Mouse (Mus musculus): ENCODE results near the gene Anp32e.
A peak's percentile ranks its signal among the peaks of the same experiment; 100 is the strongest.
"Not testable (repeated sequence)": the region's sequence is repeated elsewhere in the genome, so short reads cannot be mapped to it uniquely, and the experiment has no call there.

Gene Anp32e

DNA sequence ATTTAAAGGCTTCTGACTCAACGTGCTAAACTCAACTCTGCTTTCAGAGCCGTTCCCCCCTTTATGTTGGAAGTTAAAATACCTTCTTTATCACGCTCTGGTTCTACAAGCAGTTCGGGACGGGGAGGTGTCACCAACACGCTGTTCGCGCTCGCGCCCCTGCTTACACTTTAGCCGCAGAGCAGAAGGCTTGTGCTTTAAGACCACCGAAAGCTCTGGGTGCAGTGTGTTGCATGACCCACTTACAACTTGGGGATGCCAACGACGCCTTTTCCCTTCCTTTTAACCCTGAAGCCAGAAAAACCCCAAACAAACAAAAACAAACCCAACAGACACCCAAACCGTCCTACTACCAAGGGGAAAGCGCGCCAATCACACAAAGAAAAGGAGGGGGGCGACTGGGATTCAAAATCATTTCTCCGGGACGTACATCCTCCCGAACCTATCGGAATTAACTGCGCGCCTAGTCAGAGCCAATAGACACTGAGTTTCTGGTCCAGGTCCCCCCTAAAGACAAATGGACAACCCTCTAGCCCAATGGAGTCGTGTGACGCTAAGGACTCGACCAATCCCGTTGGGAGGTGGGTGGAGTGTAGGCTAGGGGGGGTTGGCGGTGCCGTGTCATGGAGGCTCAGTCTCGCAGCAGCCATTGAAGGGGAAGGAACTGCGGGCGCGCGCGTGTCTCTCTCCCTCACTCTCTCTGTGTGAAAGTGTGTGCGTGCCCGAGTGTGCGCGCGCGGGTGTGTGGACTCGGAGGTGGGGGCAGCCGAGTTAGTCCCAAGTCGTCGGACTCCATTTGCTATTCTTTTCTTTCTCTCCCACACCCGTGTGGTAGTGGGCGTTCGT, at the start of gene Anp32e:
Gene Anp32e, plus strand, starts transcription at position 589 of the 846 bp plus-strand sequence.
- DNase-seq (ENCODE audit: low spot score) = peak; percentile 98

- peak; percentile 98 for DNase-seq (ENCODE audit: low spot score)
These were observed 46.8 kb upstream of the Anp32e start, which contains the start of gene Ciart for GRCm38 (mm10) chr3:95881979-95882815. Gene Ciart (minus strand): TSS chr3:95882251.

DNA sequence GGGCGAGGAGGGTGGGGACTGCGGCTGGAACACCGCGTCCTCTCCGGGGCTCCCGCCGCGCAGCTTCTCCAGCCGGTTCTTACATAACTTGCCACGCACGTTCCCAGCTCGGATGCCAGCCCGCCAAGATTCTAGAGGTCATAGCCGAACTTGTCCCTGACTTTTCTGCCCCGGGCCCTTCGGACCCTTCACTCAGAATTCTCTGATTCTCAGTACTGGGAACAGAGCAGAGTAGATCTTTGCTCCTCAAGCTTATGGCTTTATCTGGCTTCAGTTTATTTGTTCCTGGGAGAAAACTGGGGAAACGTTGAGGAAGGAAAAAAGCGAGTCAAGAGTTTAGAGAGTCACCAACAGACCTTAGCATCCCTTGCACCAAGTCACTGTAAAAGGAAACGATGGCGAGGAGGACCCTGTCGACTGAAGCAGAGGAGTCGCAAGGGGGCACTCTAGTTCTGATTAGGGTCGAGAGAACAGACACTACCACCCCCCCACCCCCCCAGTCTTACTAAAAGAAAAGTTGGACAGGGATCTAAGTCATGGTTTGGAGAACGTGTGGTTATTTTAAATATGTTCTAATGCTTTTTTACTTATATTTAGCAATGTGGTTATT, 46.1 kb upstream of the Anp32e start:
- peak; percentile 90 for DNase-seq (ENCODE audit: low spot score)

DNA sequence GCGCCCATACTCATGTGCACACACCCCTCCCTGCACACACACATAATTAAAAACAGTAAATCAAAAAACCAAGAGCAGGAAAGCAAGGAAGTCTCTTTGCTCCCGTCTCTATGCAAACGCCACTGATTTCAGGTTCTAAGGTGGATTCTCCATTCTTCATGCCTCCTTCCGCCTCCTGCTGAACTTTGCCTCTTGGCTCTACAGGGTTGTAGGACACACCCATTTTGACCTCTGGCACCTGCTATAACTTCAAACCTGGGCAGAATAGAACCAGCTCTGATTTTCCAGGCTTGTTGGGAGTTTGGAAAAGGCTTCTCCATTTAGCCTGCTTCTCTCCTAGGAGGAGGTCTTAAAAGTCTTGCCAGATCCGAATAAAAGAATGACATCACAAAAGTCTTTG, 44.6 kb upstream of the Anp32e start:
- no peak for DNase-seq (ENCODE audit: low spot score)

GRCm38 (mm10) chr3:95887596-95887995, 41.5 kb upstream of the Anp32e start:
- DNase-seq (ENCODE audit: low spot score) = no peak

DNA sequence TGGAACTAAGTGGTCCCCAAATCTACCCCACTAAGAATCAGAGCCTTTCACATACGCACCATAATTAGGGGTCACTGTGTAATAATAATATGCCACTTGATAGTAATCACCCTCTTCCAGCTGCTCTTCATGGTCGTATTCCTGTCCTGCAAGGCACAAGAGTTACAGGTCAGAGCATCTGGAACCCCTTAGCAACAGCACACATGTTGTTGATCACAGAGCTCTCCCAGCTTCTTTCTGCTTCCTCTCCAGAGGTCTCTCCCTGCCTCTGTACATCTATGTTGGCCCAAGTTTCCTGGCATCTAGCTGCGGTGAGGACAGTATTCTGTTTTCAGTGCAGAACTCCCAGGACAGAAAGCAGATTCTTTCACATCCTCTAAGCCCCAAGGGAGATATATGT, 39.4 kb upstream of the Anp32e start:
- no peak for DNase-seq (ENCODE audit: low spot score)

DNA sequence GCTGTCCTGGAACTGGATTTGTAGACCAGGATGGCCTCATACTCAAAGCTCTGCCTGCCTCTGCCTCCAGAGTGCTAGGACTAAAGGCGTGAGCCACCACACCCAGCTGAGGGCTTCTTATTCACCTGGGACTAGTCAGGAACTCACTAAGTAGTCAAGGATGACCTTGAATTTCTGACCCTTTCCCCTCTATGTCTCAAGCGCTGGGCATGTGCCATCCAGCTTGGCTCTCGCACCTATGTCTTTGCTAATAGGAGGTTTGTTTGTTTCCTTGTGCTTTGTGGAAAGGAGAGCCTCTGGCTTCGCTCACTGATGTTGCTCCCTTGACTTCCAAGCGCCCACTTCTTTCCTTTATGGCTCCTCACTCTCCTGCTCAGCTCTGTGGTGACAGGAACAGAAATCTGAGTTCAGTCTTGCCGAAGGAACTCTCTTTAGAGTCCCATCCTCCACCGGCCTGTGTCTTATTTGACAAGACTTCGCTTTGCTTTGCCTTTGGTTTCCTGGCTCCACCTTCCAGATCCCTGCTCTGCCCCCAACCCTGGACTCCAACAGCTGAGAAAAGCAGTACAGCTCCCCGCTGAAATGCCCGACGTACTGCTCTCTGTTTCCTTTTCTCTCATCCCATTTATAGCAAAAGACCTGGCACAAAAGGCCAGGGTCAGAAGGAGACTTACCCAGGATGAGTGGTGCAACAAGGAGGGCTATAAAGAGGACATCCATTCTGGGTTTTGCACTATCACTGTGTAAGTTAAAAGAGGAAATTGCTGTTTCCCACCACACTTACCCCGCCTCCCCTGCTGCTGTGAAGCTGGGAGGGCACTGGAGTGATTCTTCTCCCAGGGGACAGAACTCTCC, 37.6 kb upstream of the Anp32e start, which contains the start of gene BC028528:
Gene BC028528, minus strand, starts transcription at position 795 of the 855 bp plus-strand sequence.
- DNase-seq (ENCODE audit: low spot score) = no peak

DNA sequence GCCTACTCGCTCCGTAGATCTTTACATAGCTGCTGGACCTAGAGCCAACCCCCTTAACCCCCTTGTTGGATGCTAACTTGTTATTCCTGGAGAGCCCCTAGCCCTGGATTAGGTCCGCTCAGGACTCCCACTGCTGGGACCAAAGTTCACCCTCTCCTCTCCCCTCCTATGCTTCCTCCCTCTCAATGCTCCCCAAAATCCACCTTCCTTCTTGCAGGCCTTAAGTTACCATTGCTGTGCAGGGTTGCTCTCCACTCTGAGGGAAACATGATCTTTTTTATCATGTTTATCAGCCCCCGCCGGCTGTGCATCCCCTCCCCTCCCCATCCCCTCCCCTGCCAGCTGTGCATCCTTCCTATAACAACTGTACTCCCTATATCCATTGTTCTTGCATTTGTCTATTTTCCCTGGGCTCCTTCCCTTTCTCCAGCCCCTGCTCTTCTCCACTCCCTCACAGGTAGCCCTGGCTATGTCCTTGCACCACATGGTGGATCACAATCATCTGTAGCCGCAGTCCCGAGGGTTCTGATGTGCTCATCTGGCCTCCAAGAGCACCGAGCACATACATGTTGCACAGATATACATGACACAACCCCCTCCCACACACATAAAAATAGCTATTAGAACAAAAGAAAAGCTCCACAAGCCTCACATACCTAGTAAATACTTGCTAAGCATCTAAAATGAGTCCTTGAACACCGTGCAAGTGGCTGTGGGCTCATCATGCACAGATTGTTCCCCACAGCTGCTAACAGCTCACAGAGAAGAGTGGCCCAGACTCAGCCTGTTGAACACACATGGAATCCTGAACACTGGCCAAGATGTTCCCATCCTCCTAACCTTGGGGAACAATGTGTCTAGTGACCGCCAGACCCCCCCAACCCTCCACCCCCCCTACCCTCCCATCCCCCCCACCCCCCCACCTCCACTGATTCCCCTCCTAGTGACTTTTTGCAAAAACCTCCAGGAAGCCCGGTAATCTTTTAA, 36.7 kb upstream of the Anp32e start:
- no peak for DNase-seq (ENCODE audit: low spot score)

DNA sequence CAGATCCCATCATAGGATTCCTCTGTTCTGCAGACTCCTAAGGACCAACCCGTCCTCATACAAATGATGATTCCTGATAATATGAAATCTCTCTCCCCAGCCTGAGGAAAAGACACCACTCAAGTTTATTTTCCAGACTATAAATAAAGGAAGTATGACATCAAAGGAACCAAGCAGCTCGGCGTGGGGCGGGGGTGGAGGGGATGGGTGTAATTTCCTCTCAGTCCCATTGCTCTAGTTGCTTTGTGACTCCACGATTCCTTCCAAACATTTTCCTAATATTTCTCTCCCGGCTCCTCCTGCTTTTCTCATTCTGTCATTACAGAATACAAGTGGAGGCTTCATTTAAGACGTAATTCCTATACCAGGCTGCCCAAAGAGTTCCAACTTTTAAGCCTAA, 35.9 kb upstream of the Anp32e start:
- DNase-seq (ENCODE audit: low spot score) = no peak

- DNase-seq (ENCODE audit: low spot score) = peak; percentile 97
These were observed 35.3 kb upstream of the Anp32e start, which contains the start of gene Aph1a for GRCm38 (mm10) chr3:95893606-95894316. Gene Aph1a (plus strand): TSS chr3:95893969.

GRCm38 (mm10) chr3:95894317-95895160, 34.5 kb upstream of the Anp32e start:
- DNase-seq (ENCODE audit: low spot score) = peak; percentile 57

DNA sequence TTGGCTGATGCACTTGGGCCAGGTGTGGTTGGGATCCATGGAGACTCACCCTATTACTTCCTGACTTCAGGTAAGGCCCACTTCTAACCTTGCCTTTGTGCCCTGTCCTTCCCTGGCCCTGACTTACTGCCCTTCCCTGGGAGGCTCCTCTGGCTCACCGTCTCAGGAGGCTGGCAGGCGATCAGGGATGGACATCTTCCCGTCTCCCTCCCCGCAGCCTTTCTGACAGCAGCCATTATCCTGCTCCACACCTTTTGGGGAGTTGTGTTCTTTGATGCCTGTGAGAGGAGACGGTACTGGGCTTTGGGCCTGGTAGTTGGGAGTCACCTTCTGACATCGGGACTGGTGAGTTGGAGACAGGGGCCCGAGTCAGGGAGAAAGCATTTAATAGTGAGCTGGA, 33.5 kb upstream of the Anp32e start:
- not testable (repeated sequence) for DNase-seq (ENCODE audit: low spot score)

DNA sequence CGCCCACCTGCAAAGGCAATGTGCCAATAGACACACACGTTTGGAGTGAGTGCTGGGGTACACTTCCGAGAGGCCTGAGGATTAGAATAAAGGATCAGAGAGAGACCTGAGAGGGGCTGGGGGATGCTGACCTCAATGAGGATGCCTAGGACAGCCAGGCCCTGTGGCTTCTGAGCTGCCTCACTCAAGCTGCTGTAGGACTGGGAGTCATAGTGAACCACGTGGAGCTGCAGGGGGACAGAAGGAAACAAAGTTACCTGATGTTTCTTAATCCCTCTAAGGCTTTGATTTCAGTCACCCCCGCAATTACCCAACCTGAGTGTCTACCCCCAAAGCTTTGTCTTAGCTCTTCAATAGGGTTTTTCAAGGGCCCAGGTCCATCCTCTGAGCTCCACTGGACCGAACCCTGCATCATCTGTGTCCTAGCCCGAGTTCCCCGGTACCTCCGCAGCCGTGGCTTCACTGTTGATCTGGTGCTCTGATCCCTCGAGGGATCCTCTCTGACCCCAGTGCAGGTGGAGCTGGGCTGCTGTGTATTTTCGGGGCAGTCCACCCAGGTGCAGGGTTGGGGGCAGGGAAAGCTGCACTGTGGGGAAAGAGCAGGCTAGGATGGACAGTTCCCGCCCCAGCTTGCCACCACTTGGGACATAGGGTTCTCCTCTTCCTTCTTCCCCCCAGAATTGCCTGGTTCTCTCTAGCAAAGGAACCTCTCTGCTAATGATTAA, 29.1 kb upstream of the Anp32e start:
- DNase-seq (ENCODE audit: low spot score) = no peak

DNA sequence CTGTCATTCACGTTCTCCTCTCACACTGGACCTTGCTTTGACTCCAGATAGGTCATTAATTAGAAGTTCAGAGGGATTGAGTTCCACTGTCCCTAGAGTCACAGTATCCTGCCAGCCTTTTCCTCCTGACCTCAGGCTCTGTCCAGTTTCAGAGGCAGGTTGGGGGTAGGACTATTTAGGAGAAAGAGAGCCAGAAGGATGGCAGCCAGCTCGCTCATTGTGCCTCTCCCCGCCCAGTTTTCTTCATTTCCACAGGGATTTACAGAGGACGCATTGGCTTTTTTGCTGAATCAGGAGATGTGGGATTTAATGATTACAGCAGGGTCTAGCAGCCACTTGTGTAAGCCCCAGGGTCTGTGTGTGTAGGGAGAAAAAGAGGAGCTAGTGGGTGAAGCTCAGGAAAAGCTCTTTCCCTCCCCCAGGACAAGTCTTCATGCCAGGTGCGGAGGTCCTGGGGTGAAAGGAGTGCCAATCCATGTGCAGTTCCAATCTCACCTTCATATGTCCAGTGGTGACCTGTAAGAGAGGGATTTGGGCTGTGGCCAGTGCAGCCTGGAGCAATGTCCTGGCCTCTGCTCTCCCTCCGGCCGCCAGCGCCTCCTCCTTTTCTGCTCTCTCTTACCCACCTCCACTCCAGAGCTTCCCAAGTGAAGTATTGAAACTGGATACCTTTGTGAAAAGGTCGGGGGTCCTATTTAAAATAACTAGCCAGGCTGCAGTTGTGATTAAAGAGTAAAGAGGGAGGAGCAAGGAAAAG, 27.3 kb upstream of the Anp32e start:
- DNase-seq (ENCODE audit: low spot score) = no peak

DNA sequence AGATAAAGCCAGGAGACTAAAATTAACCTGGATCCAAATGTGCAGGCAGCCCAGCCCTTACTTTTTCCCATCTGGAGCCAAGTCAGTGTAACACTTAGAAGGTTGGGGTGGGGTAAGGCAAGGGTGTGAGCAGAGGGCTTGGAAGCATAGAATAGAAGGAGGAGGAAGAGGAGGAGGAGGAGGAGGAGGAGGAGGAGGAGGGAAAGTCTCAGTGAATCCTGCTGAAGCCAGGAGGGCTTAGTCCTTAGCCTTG, 26.7 kb upstream of the Anp32e start:
- no peak for DNase-seq (ENCODE audit: low spot score)

DNA sequence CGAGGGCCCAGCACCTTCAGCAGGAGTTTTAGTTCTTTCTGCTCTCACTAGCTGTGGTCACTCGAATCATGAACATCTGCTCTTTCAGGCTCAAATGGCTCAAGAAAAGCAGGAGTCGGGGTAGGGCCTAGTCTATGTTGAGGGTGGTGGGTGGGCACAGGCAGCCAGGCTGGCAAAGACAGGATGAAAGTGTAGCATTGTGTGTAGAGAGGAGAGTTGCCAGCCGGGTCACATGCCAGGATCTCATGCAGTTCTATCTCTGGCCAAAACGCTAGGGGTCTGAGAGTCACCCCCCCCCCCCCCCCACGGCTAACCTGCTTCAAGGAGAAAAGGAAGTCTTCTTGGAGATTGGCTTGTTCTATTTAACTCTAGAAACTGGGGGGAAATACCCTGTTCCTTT, 26.4 kb upstream of the Anp32e start:
- DNase-seq (ENCODE audit: low spot score) = no peak

DNA sequence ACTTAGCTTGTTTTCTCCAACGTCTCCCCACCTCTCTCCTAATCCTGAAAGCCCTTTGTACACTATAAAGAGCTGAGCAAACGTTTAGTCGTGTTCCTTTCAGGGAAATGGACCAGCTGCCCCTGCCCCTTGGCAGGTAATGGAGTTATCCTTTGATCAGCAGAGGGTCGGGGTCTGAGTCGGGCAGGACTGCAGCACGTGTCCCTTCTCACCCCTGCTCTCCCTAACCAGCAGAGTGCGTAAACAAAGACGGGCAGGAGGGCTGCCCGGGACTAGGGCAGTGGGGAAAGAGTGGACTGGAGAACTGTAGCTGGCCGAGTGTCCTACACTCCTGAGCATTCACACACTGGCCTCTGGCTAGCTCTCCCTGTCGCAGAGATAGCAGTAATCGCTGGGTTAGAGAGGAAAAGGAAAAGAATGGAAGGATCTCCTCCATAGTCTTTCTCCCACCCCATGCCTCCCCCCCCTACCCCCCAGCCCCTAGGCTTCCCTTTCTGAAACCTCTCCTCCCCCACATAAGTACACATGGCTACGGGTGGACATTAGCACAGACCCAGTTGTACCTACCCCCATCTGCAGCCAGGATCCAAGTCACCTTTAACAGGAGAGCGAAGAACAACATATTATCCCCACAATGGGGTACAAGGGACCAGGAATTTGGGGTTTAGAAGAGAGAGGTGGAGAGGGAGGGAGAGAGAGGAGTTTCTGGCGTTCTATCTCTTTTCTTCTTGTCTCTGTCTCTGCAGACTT, 25.1 kb upstream of the Anp32e start:
- DNase-seq (ENCODE audit: low spot score) = no peak
